Mouse (Mus musculus): ENCODE data around the gene Limch1. TPM values are rescaled to one million over a fixed set of nuclear protein-coding genes. Genes with fewer than 3 reads are reported as not detected.

Limch1 gene
- polyA plus RNA-seq, 1 experiment from 2014 or later, result 115 TPM

DNA sequence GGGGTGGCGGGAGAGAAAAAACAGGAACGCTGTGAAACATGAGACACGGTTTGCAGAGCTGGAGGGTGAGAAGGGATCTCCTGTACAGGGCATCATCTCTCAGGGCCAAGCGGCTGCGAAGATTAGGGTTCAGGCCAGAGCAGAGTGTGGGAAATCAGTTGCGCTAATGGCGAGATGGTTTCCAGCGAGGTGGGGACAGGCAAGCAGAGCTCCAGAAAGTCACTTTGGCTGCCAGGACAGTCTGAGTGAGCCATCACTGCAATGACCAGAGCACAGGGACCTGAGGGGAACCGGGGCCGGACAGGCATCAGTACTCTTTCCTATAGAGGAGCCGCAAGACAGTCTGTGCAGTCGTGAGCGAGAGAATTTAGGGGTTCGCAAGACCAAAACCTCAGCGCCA, 349.5 kb downstream of the Limch1 start:
- peaks cover 99% of the 10 kb centered on the region for H3K27me3 ChIP-seq
- under 1% methylated on average over 15 of the region's 15 CpGs for WGBS
- H3K4me2 ChIP-seq, result no peak overlapping the region
- no peak for ATAC-seq (ENCODE audit: insufficient number of reproducible peaks, insufficient read depth, low FRiP score, low TSS enrichment, low read depth)
- no peak overlapping the region for H3K9ac ChIP-seq
- H3K27ac ChIP-seq, result no peak overlapping the region
- peaks cover 9% of the 10 kb centered on the region for H3K4me1 ChIP-seq
- H3K4me3 ChIP-seq, result no peak overlapping the region
- no peaks in the 10 kb centered on the region for H3K9me3 ChIP-seq
- H3K36me3 ChIP-seq, result no peaks in the 10 kb centered on the region

DNA sequence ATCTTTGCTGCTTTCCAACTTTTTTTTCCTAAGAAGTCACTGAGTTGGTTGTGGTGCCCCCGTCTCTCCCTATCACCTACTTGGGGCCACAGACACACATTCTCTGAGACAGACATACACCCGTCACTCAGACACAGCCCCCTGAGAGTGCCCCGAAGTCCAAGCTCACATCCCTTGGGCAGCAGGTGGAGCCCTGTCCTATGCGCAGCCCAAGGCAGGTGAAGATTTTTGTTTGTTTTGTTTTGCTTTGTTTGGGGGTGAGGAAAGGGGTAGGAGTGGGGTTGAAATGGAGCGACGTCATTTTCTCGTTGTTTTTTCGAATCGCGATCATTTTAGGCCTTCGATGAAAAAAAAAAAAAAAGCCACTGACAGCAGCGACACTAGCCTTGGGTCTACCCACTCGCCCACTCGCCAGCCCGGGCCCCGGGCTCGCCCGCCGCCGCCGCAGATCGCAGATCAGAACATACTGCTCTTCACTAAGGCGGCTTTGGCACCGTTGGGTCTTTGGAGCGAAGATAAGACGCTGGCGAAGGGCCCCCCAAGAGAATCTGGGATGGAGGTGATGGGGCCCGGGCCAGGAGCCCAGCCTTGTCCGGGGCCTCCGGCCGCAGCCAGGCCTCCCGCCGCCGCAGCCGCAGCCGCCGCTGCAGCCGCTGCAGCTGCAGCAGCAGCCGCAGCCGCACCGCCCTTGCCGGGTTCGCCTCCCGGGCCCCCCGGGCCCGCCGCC, 350.2 kb downstream of the Limch1 start:
- Histone ChIP-seq H3K4me1 (peaks cover 9% of the 10 kb centered on the region), H3K4me2 (peak overlapping the region; percentile 55), H3K27ac (no peak overlapping the region), H3K4me3 (peak overlapping the region; percentile 33), H3K9me3 (no peaks in the 10 kb centered on the region), H3K9ac (no peak overlapping the region), H3K27me3 (peaks cover 99% of the 10 kb centered on the region), H3K36me3 (no peaks in the 10 kb centered on the region)
- under 1% methylated on average over 47 of the region's 47 CpGs for WGBS
- ATAC-seq (ENCODE audit: insufficient number of reproducible peaks, insufficient read depth, low FRiP score, low TSS enrichment, low read depth), result no peak

DNA sequence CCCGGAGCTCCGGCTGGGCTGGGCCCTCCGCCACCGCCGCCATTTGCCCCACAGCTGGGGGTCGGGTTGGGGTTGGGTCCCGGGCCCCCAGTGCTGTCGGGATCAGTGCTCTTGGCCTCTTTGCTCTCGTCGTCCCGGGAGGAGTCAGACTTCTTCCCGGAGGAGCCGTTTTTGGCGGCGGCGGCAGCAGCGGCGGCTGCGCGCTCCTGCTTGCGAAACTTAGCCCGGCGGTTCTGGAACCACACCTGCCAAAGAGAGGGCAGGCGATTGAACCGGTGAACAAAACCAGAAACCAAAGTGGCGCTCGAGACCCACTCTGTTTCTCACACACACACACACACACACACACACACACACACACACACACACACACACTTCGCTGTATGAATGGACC, 350.7 kb downstream of the Limch1 start:
- H3K36me3 ChIP-seq, result no peaks in the 10 kb centered on the region
- WGBS, result under 1% methylated on average over 27 of the region's 28 CpGs
- no peaks in the 10 kb centered on the region for H3K9me3 ChIP-seq
- no peak overlapping the region for H3K9ac ChIP-seq
- no peak overlapping the region for H3K27ac ChIP-seq
- H3K4me1 ChIP-seq, result peaks cover 9% of the 10 kb centered on the region
- peaks cover 99% of the 10 kb centered on the region for H3K27me3 ChIP-seq
- H3K4me2 ChIP-seq, result peak overlapping the region; percentile 55
- peak overlapping the region; percentile 33 for H3K4me3 ChIP-seq
- no peak for ATAC-seq (ENCODE audit: insufficient number of reproducible peaks, insufficient read depth, low FRiP score, low TSS enrichment, low read depth)

DNA sequence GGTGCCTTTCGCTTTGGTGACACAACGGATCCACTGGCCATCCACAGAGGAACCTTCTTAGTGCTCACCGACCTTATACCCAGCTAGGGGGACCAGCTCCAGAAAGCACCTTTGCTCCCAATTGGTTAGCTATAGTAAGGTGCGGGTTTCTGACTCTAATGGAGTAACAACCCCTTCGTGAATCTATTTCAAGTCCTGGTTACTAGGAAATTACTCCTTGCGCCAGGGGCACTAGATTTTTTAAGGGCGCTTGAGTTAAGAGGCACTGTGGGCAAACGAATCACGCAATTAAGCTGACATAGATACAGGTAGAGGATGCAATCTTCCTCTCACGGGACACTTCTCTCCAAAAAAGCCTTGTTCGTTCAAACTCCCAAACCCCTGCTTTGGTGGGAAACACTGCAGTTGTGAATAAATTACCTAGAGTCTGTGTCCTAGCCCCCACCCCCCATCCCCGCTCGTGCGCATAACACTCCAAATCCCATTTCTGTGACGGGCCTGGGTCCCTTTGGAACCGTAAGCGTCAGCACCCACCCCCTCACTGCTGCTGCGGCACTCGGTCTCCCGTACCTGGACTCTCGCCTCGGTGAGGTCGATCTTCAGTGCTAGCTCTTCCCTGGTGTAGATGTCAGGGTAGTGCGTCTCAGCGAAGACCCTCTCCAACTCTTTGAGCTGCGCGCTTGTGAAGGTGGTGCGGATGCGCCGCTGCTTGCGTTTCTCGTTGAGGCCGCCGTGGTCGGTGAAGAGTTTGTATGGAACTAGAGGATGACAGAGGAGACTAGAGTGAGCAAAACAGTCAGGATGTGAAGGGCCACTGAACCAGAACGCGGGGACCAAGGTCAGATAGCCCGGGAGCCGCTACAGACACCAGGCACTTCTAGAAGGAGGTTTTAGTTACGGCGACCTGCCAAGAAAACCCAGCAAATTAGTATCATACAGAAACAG, 351.8 kb downstream of the Limch1 start:
- H3K9ac ChIP-seq, result no peak overlapping the region
- peaks cover 9% of the 10 kb centered on the region for H3K4me1 ChIP-seq
- no peaks in the 10 kb centered on the region for H3K36me3 ChIP-seq
- H3K4me2 ChIP-seq, result no peak overlapping the region
- H3K4me3 ChIP-seq, result no peak overlapping the region
- no peaks in the 10 kb centered on the region for H3K9me3 ChIP-seq
- H3K27ac ChIP-seq, result no peak overlapping the region
- 2% methylated on average over 41 of the region's 41 CpGs for WGBS
- peaks cover 99% of the 10 kb centered on the region for H3K27me3 ChIP-seq
- ATAC-seq (ENCODE audit: insufficient number of reproducible peaks, insufficient read depth, low FRiP score, low TSS enrichment, low read depth), result no peak

DNA sequence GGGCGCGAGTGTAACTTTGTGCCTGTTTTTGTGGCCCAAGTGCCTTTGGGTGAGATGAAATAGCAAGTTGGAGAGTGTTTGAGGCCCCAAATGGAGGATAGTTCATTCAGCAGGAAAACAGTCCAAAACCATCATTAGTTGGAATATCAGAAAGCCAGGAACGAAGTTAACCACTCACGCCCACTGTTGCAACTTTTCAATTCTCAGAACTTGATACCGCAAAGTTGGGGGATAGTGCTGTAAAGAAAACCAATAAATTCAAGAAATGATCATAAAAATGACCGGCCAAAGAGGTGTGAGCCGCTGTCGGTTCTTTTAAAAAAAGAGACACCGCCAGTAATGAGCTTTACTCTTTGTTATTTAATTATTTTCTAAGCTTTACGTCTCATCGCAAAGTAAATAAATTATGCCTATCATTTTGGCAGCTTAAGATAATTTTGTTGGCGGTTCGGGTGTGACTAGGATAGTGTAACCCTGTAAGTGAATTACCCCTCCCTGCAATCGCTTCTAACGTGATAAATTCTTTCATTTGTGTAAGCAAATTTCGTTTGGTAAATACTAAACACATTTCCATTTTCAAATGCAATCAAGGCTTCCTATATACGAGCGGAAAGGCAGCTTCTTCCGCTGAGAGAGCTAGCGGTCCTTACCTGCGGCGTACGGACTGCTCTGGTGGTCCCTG, 352.6 kb downstream of the Limch1 start:
- WGBS, result 2% methylated on average over 23 of the region's 23 CpGs
- ATAC-seq (ENCODE audit: insufficient number of reproducible peaks, insufficient read depth, low FRiP score, low TSS enrichment, low read depth), result no peak
- H3K4me3 ChIP-seq, result no peak overlapping the region

DNA sequence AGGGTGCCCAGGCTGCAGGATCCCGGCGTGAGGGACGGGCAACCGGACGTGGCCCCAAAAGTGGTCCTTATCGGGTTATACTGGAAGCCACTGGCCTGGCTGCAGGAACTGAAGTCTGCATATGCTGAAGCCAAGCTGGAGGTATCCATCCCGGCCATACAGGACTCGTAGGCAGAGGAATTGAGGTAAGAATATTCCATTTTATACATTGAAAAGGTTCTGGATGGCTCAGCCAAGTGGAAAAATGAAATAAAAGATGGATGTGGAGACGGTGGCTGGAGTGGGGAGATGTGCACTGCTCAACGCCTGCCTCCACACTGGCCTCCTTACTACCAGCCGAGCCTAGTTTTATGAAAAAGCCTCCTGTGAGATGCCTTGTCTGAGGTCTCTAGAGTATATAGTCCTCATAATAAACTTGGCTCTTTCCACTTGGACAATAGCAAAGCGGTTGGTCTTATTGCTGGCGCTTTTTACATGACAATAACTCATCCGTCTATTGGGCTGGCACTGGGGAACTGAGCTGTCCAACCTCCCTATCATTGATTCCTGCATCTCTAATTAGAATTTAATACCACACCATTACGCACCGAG, 353.2 kb downstream of the Limch1 start, which contains the start of gene Phox2b:
Gene Phox2b (minus strand): TSS at position 569 of the 591 bp plus-strand sequence.
- Histone ChIP-seq H3K4me1 (peaks cover 9% of the 10 kb centered on the region), H3K36me3 (no peaks in the 10 kb centered on the region), H3K27me3 (peaks cover 99% of the 10 kb centered on the region), H3K9me3 (no peaks in the 10 kb centered on the region), H3K27ac (no peak within 1 kb of the TSS), H3K4me3 (no peak within 1 kb of the TSS), H3K9ac (no peak within 1 kb of the TSS), H3K4me2 (no peak within 1 kb of the TSS)
- 1% methylated on average over 16 of the region's 16 CpGs for WGBS
- no peak for ATAC-seq (ENCODE audit: insufficient number of reproducible peaks, insufficient read depth, low FRiP score, low TSS enrichment, low read depth)

More for the DNA sequence above, 352.6 kb downstream of the Limch1 start:
- Histone ChIP-seq H3K4me1 (peaks cover 9% of the 10 kb centered on the region), H3K27ac (no peak overlapping the region), H3K36me3 (no peaks in the 10 kb centered on the region), H3K27me3 (peaks cover 99% of the 10 kb centered on the region), H3K9me3 (no peaks in the 10 kb centered on the region), H3K4me2 (no peak overlapping the region), H3K9ac (no peak overlapping the region)

DNA sequence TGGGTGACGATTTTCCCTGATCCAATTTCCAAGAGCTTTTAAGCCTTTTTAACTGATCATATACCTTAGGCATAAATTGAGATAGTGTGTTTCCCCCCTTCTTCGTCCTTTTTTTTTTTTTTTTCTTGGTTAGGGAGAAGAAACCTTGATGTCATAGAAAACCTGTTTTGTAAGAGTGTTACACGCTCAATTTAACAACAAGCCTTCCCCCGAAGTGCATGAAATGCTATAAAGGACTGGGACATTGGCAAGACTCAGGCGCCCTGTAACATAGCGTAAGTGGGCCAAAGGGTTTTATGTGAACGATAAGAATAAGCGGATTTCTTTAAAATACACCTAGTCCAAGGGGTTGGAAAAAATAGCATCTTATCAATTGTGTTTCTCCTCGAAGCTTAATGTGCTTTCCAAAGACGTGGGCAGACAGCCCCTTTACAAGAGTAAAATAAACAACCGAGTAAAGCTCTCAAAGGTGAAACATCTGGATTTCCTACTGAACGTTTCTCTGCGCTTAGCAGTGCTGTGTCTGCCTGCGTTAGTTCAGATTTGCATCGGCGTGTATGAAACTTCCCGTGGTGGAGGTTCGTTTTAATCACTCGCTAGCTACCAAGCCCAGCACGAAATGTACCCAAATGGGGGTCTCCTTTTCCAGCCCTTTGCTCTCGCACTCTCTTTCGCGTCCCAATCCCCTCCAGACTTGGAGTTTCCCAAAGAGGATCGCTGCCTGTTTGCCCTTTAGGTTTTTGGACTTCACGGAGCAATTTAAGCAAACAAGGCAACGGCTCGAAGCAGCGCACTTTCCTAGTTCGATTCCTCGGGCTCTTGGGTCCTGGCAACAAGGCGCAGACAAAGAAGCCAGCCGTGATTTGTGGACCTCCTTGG, 354.0 kb downstream of the Limch1 start:
- ATAC-seq (ENCODE audit: insufficient number of reproducible peaks, insufficient read depth, low FRiP score, low TSS enrichment, low read depth), result no peak
- WGBS, result under 1% methylated on average over 32 of the region's 32 CpGs
- H3K36me3 ChIP-seq, result no peaks in the 10 kb centered on the region

DNA sequence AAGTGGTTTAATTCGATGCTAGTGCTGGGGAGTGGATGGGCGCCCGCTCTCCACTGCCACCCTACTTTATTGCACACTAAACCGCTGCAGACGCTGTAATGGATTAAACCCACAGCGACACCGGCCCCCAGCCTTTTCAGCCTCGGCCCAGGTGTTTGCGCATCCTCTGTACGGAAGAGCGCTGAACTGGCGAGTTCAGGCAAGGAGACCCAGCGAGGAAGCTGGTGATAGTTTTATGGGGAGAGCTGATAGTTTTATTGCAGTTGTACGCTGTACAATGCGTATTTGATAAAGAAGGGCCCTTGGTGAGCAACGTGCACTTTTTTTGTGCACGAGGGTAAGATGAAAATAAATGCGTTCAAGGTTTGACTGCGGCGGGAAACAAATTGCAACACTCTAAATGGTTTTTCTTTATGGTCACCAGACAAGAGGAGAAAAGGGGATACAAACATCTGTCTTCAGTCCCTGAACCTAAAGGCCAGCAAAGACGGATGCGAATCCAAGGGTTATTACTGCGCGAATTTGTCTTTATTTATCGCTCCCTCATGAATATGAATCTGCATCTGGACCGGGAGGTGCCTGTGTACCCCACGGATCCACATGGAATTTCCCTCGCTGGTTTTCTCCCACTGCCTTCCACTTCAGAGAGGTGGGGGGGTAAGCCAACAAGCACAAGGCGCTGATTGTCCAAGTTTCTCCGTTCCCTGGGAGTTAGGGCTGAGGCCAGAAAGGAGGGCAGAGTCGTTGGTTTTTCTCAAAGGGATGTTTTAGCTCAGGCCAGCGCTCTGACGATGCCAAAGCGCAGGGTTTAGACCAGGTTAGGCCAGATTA, 355.2 kb downstream of the Limch1 start:
- H3K4me2 ChIP-seq, result no peak overlapping the region
- H3K9me3 ChIP-seq, result no peaks in the 10 kb centered on the region
- peaks cover 6% of the 10 kb centered on the region for H3K4me1 ChIP-seq
- no peaks in the 10 kb centered on the region for H3K36me3 ChIP-seq
- H3K27me3 ChIP-seq, result peaks cover 98% of the 10 kb centered on the region
- H3K27ac ChIP-seq, result no peak overlapping the region
- H3K9ac ChIP-seq, result no peak overlapping the region
- ATAC-seq (ENCODE audit: insufficient number of reproducible peaks, insufficient read depth, low FRiP score, low TSS enrichment, low read depth), result no peak
- no peak overlapping the region for H3K4me3 ChIP-seq
- 1% methylated on average over 34 of the region's 34 CpGs for WGBS

More for the DNA sequence above, 354.0 kb downstream of the Limch1 start:
- H3K9ac ChIP-seq, result no peak overlapping the region
- no peaks in the 10 kb centered on the region for H3K9me3 ChIP-seq
- H3K27ac ChIP-seq, result no peak overlapping the region
- H3K4me3 ChIP-seq, result no peak overlapping the region
- peaks cover 9% of the 10 kb centered on the region for H3K4me1 ChIP-seq
- peaks cover 99% of the 10 kb centered on the region for H3K27me3 ChIP-seq
- H3K4me2 ChIP-seq, result no peak overlapping the region

DNA sequence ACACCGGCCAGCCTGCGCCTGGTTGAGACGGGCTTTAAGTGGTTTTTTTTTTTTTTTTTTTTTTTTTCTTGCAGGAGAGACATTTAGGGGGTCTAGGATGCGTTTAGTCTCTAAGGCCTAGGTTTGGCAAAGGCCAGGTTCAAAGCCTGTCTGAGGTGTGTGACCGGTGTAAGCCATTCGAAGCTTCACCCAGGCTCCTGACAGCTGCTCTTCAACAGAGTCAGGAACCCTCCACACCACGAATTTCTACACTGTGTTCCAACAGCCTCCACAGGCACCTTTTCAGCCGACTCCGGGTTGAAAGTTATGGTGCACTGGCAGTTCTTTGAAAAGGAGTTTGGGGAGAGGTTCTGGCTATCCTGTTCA, 355.8 kb downstream of the Limch1 start:
- Histone ChIP-seq H3K9me3 (no peaks in the 10 kb centered on the region), H3K36me3 (no peaks in the 10 kb centered on the region), H3K9ac (no peak overlapping the region), H3K27me3 (peaks cover 98% of the 10 kb centered on the region), H3K4me2 (no peak overlapping the region), H3K27ac (no peak overlapping the region), H3K4me1 (peaks cover under 1% of the 10 kb centered on the region; the same call in 1 of the 2 replicates), H3K4me3 (no peak overlapping the region)
- ATAC-seq (ENCODE audit: insufficient number of reproducible peaks, insufficient read depth, low FRiP score, low TSS enrichment, low read depth), result 0 out of 2 replicates have a peak, but pooled peaks have one; percentile 20
- 1% methylated on average over 9 of the region's 9 CpGs for WGBS

Data from embryonic facial prominence, embryonic 13.5 days (tissue).